Mouse (Mus musculus) Patski (cell line): Measurements from ENCODE around the gene Ccdc88c. TPM values are rescaled to one million over a fixed set of nuclear protein-coding genes. Genes with fewer than 3 reads are reported as not detected.

ENCODE experiments used
- ATAC-seq: fragments of 100-300 bp; one replicate; pipeline ENCODE4 v1.8.0; 2021
- CTCF ChIA-PET: fragments of 350-600 bp; sonication (Branson Sonifier 250); formaldehyde crosslinking; loops from one replicate; lab custom pipeline; 2022; ENCODE audit warnings: inconsistent platforms; lab: Charles Lee
- POLR2A ChIA-PET: fragments of 350-600 bp; sonication (Branson Sonifier 250); formaldehyde crosslinking; loops from one replicate; lab custom pipeline; 2022; ENCODE audit warnings: antibody characterized with exemption, inconsistent platforms; lab: Charles Lee
- DNase-seq: peaks from one replicate; pipeline ENCODE4 v3.0.0-alpha.2; 2011; ENCODE audit warnings: low read depth, low spot score
- H3K27me3 ChIP-seq: fragments of 371-371 bp; one replicate; pipeline ENCODE4 v1.5.1; 2021
- CTCF ChIP-seq: fragments of 100-300 bp; IDR thresholded peaks from one replicate; pipeline ENCODE4 v1.5.1; 2021
- in situ Hi-C: fragments of 300-500 bp; cut with MboI; formaldehyde crosslinking; loops from 3 replicates; pipeline ENCODE4 v1.11.1; 2018; ENCODE audit warnings: low pct_unique_long_range_greater_than_20kb, mixed read lengths
- polyA plus RNA-seq: library from polyadenylated mRNA; unstranded; gene quantifications from one replicate; pipeline ENCODE4 v1.2.3, GENCODE M21; 2021

Ccdc88c gene
- polyA plus RNA-seq, 1 experiment from 2014 or later: 9.8 TPM

GRCm38 (mm10) chr12:100977958-100978725 is 50.7 kb downstream of the Ccdc88c start:
- in situ Hi-C loops: no loop called here
- CTCF ChIA-PET: no interaction called here
- POLR2A ChIA-PET: no interaction called here
- DNase-seq (no peak), ATAC-seq (no peak)
- no peaks in the 10 kb centered on the region for H3K27me3 ChIP-seq
- no peak for TF ChIP-seq CTCF

GRCm38 (mm10) chr12:100977551-100977950 is 51.3 kb downstream of the Ccdc88c start:
- DNase-seq: no peak
- no peak for TF ChIP-seq CTCF
- ChIA-PET CTCF (no interaction called here), POLR2A (no interaction called here)
- no peak for ATAC-seq
- H3K27me3 ChIP-seq: no peaks in the 10 kb centered on the region
- in situ Hi-C loops: no loop called here

- CTCF ChIA-PET: no interaction called here
- TF ChIP-seq CTCF: no peak
- POLR2A ChIA-PET: no interaction called here
- no peak for ATAC-seq
- in situ Hi-C loops: no loop called here
- no peak for DNase-seq
- H3K27me3 ChIP-seq: no peaks in the 10 kb centered on the region
Measured at GRCm38 (mm10) chr12:100969808-100970207, 59.0 kb downstream of the Ccdc88c start.

GRCm38 (mm10) chr12:100967383-100967782 is 61.5 kb downstream of the Ccdc88c start:
- TF ChIP-seq CTCF: no peak

GRCm38 (mm10) chr12:100966253-100966652 is 62.6 kb downstream of the Ccdc88c start:
- ChIA-PET POLR2A (no interaction called here), CTCF (interaction anchor here (1.2 to 1.8 kb wide), 4 partner anchors 13 to 82 kb away, joined by 3 to 5 read pairs (median 4); partner anchors contain the start of gene Ccdc88c)
- no peak for DNase-seq
- no peak for ATAC-seq
- no peak for TF ChIP-seq CTCF
- H3K27me3 ChIP-seq: no peaks in the 10 kb centered on the region
- in situ Hi-C loops: no loop called here

More at GRCm38 (mm10) chr12:100967383-100967782, 61.5 kb downstream of the Ccdc88c start:
- DNase-seq (no peak), ATAC-seq (no peak)
- H3K27me3 ChIP-seq: no peaks in the 10 kb centered on the region
- in situ Hi-C loops: no loop called here
- CTCF ChIA-PET: interaction anchor here (1.2 to 1.9 kb wide), 3 partner anchors 9 to 81 kb away, joined by 3 to 8 read pairs (median 6); no protein-coding TSS in a partner anchor
- POLR2A ChIA-PET: no interaction called here

GRCm38 (mm10) chr12:100965298-100965697 is 63.6 kb downstream of the Ccdc88c start:
- DNase-seq: no peak
- in situ Hi-C loops: no loop called here
- TF ChIP-seq CTCF: no peak
- POLR2A ChIA-PET: interaction anchor here (0.7 kb wide), 2 partner anchors 19 to 41 kb away, joined by 3 to 7 read pairs; no protein-coding TSS in a partner anchor
- CTCF ChIA-PET: interaction anchor here (1.4 to 1.8 kb wide), 3 partner anchors 13 to 64 kb away, joined by 3 to 5 read pairs (median 4); partner anchors contain the start of gene Ccdc88c
- H3K27me3 ChIP-seq: no peaks in the 10 kb centered on the region
- ATAC-seq: no peak

- H3K27me3 ChIP-seq: no peaks in the 10 kb centered on the region
- POLR2A ChIA-PET: interaction anchor here (0.9 to 1.5 kb wide), 3 partner anchors 15 to 70 kb away, joined by 3 to 4 read pairs (median 3); partner anchors contain the start of gene Ccdc88c
- CTCF ChIA-PET: interaction anchor here (0.6 to 6.5 kb wide), 15 partner anchors 9 to 76 kb away, joined by 3 to 60 read pairs (median 5); partner anchors contain the start of gene Ccdc88c
- DNase-seq (no peak), ATAC-seq (peak; percentile 32)
- in situ Hi-C loops: loop anchor here (5.0 kb wide), 1 partner anchor 68 kb away; the partner anchor contains the start of gene Ccdc88c
- no peak for TF ChIP-seq CTCF
Measured at GRCm38 (mm10) chr12:100958621-100959592, 69.9 kb downstream of the Ccdc88c start.

- DNase-seq (no peak), ATAC-seq (peak; percentile 32)
- ChIA-PET CTCF (interaction anchor here (0.6 to 6.5 kb wide), 17 partner anchors 9 to 91 kb away, joined by 3 to 60 read pairs (median 4); partner anchors contain the start of gene Ccdc88c), POLR2A (interaction anchor here (0.9 to 1.5 kb wide), 2 partner anchors 27 to 71 kb away, joined by 3 read pairs; partner anchors contain the start of gene Ccdc88c)
- no peak for TF ChIP-seq CTCF
- in situ Hi-C loops: loop anchor here (5.0 kb wide), 1 partner anchor 69 kb away; the partner anchor contains the start of gene Ccdc88c
- no peaks in the 10 kb centered on the region for H3K27me3 ChIP-seq
Measured at GRCm38 (mm10) chr12:100958006-100958405, 70.8 kb downstream of the Ccdc88c start.

GRCm38 (mm10) chr12:100957257-100957656 is 71.6 kb downstream of the Ccdc88c start:
- CTCF ChIA-PET: interaction anchor here (0.6 to 6.5 kb wide), 17 partner anchors 8 to 92 kb away, joined by 3 to 60 read pairs (median 4); partner anchors contain the start of gene Ccdc88c
- TF ChIP-seq CTCF: no peak
- in situ Hi-C loops: loop anchor here (5.0 kb wide), 1 partner anchor 70 kb away; the partner anchor contains the start of gene Ccdc88c
- no peaks in the 10 kb centered on the region for H3K27me3 ChIP-seq
- no peak for ATAC-seq
- POLR2A ChIA-PET: no interaction called here
- no peak for DNase-seq

- H3K27me3 ChIP-seq: no peaks in the 10 kb centered on the region
- no peak for DNase-seq
- CTCF ChIA-PET: interaction anchor here (0.9 to 6.5 kb wide), 3 partner anchors 31 to 78 kb away, joined by 3 to 60 read pairs (median 6); partner anchors contain the start of gene Ccdc88c
- POLR2A ChIA-PET: no interaction called here
- ATAC-seq: no peak
- no peak for TF ChIP-seq CTCF
- in situ Hi-C loops: loop anchor here (5.0 kb wide), 1 partner anchor 70 kb away; the partner anchor contains the start of gene Ccdc88c
Measured at GRCm38 (mm10) chr12:100956825-100957224, 72.0 kb downstream of the Ccdc88c start.
